Mouse (Mus musculus): Measurements from ENCODE around the gene Ckb. TPM values are rescaled to one million over a fixed set of nuclear protein-coding genes. Genes with fewer than 3 reads are reported as not detected.
"Not testable (repeated sequence)": the region's sequence is repeated elsewhere in the genome, so short reads cannot be mapped to it uniquely, and the experiment has no call there.

The Ckb gene
- total RNA-seq (2015; ENCODE audit: low replicate concordance) (6.9 and 9.4 TPM in 2 replicates), total RNA-seq (2017; ENCODE audit: low replicate concordance) (3.2 and 8.5 TPM in 2 replicates)

- no peak for ATAC-seq (replicated peaks; ENCODE audit: low FRiP score, poor library complexity, severe bottlenecking)
Observed at GRCm38 (mm10) chr12:111672176-111672575, at the start of gene Ckb. TSS of gene Ckb (minus strand) at chr12:111672338.

GRCm38 (mm10) chr12:111720222-111720621, 48.1 kb upstream of the Ckb start:
- ATAC-seq (replicated peaks; ENCODE audit: low FRiP score, poor library complexity, severe bottlenecking): no peak

- no peak for ATAC-seq (replicated peaks; ENCODE audit: low FRiP score, poor library complexity, severe bottlenecking)
Observed at GRCm38 (mm10) chr12:111718656-111719055, 46.5 kb upstream of the Ckb start.

GRCm38 (mm10) chr12:111716505-111716904, 44.4 kb upstream of the Ckb start:
- no peak for ATAC-seq (replicated peaks; ENCODE audit: low FRiP score, poor library complexity, severe bottlenecking)

- not testable (repeated sequence) for ATAC-seq (replicated peaks; ENCODE audit: low FRiP score, poor library complexity, severe bottlenecking)
Observed at GRCm38 (mm10) chr12:111713880-111714279, 41.7 kb upstream of the Ckb start.

- ATAC-seq (replicated peaks; ENCODE audit: low FRiP score, poor library complexity, severe bottlenecking): peak; percentile 86
Observed at GRCm38 (mm10) chr12:111713004-111713651, 41.0 kb upstream of the Ckb start, which contains the start of the genes Bag5 and Apopt1. TSS of gene Bag5 (minus strand) at chr12:111713257. TSS of gene Apopt1 (plus strand) at chr12:111713261.

GRCm38 (mm10) chr12:111712476-111712875, 40.3 kb upstream of the Ckb start:
- 0 out of 2 replicates have a peak, but pooled peaks have one; percentile 9 for ATAC-seq (replicated peaks; ENCODE audit: low FRiP score, poor library complexity, severe bottlenecking)

- ATAC-seq (replicated peaks; ENCODE audit: low FRiP score, poor library complexity, severe bottlenecking): no peak
Observed at GRCm38 (mm10) chr12:111710091-111710490, 38.0 kb upstream of the Ckb start.

GRCm38 (mm10) chr12:111708181-111708580, 36.0 kb upstream of the Ckb start:
- no peak for ATAC-seq (replicated peaks; ENCODE audit: low FRiP score, poor library complexity, severe bottlenecking)

GRCm38 (mm10) chr12:111705186-111705973, 33.2 kb upstream of the Ckb start:
- no peak for ATAC-seq (replicated peaks; ENCODE audit: low FRiP score, poor library complexity, severe bottlenecking)

- ATAC-seq (replicated peaks; ENCODE audit: low FRiP score, poor library complexity, severe bottlenecking): 0 out of 2 replicates have a peak, but pooled peaks have one; percentile 42
Observed at GRCm38 (mm10) chr12:111704609-111705008, 32.5 kb upstream of the Ckb start.

- no peak for ATAC-seq (replicated peaks; ENCODE audit: low FRiP score, poor library complexity, severe bottlenecking)
Observed at GRCm38 (mm10) chr12:111703301-111703700, 31.2 kb upstream of the Ckb start.

- no peak for ATAC-seq (replicated peaks; ENCODE audit: low FRiP score, poor library complexity, severe bottlenecking)
Observed at GRCm38 (mm10) chr12:111700920-111701458, 28.9 kb upstream of the Ckb start.

- no peak for ATAC-seq (replicated peaks; ENCODE audit: low FRiP score, poor library complexity, severe bottlenecking)
Observed at GRCm38 (mm10) chr12:111699542-111699941, 27.4 kb upstream of the Ckb start.

- no peak for ATAC-seq (replicated peaks; ENCODE audit: low FRiP score, poor library complexity, severe bottlenecking)
Observed at GRCm38 (mm10) chr12:111698346-111698913, 26.3 kb upstream of the Ckb start.

- no peak for ATAC-seq (replicated peaks; ENCODE audit: low FRiP score, poor library complexity, severe bottlenecking)
Observed at GRCm38 (mm10) chr12:111697708-111698107, 25.6 kb upstream of the Ckb start.

GRCm38 (mm10) chr12:111696239-111696638, 24.1 kb upstream of the Ckb start:
- ATAC-seq (replicated peaks; ENCODE audit: low FRiP score, poor library complexity, severe bottlenecking): peak; percentile 40; the same call in 1 of the 2 replicates

GRCm38 (mm10) chr12:111694880-111695804, 23.0 kb upstream of the Ckb start:
- ATAC-seq (replicated peaks; ENCODE audit: low FRiP score, poor library complexity, severe bottlenecking): no peak

- ATAC-seq (replicated peaks; ENCODE audit: low FRiP score, poor library complexity, severe bottlenecking): no peak
Observed at GRCm38 (mm10) chr12:111694271-111694781, 22.2 kb upstream of the Ckb start.
